Mouse (Mus musculus): Measurements from ENCODE around the gene Rxfp3. TPM values are rescaled to one million over a fixed set of nuclear protein-coding genes. Genes with fewer than 3 reads are reported as not detected.

The Rxfp3 gene
- polyA plus RNA-seq, 1 experiment from 2014 or later: 1.2 TPM

Other genes starting within 250 kb of the Rxfp3 start
- gene C1qtnf3, start 85.7 kb downstream of the Rxfp3 start, polyA plus RNA-seq (2015; fragmentation: Nextera tagmentation; extraction: Ambion mirVana): 0.30 and 0.52 TPM in 2 replicates
- 8.8 and 9.3 TPM in 2 replicates for gene Amacr, start 56.2 kb downstream of the Rxfp3 start, polyA plus RNA-seq (2015; fragmentation: Nextera tagmentation; extraction: Ambion mirVana)
- 0.09 TPM in 1 of 2 replicates, not detected in the other for gene Slc45a2, start 37.3 kb downstream of the Rxfp3 start, polyA plus RNA-seq (2015; fragmentation: Nextera tagmentation; extraction: Ambion mirVana)
- 1.4 and 1.5 TPM in 2 replicates for gene Adamts12, start 26.8 kb upstream of the Rxfp3 start, polyA plus RNA-seq (2015; fragmentation: Nextera tagmentation; extraction: Ambion mirVana)

Data from midbrain, embryonic 13.5 days (tissue).